Mouse (Mus musculus): Measurements from ENCODE around the gene Pla2g4d.
"Not testable (repeated sequence)": the region's sequence is repeated elsewhere in the genome, so short reads cannot be mapped to it uniquely, and the experiment has no call there.

Pla2g4d gene

DNA sequence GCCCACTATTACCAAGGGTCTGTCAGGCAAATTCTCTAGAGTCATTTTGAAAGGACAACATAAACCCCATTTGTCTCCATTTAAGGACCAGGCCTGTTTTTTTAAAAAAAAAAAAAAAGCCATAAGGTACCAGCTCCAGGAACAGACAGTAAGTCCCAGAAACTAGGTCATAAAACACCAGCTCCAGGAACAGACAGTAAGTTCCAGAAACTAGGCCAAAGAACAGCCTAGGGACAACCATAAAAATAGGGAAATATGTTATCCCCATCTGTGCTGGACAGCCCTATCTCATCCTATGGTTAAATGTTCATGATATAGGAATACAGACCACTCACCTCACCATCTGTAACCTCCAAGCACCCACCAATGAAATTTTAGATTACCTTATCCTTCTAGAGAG is 32.7 kb downstream of the Pla2g4d start:
- DNase-seq, result no peak

DNA sequence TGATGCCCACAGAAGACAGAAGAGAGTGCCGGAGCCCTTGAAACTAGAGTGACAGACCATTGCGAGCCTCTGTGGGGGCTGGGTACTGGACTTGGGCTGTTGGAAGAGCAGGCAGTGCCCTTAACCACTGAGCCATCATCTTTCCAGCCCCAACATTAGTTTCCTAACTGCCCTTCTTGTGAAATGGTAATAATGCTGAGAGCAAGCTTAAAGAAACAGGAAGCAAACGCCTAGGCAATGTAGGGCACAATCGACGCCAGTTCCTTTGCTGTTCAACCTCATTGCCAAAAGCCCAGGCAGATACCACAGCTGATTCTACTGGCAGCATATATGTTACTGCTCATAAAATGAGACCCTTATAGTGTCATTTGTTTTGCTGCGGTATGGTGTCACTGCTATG is 36.4 kb downstream of the Pla2g4d start:
- DNase-seq, result no peak

DNA sequence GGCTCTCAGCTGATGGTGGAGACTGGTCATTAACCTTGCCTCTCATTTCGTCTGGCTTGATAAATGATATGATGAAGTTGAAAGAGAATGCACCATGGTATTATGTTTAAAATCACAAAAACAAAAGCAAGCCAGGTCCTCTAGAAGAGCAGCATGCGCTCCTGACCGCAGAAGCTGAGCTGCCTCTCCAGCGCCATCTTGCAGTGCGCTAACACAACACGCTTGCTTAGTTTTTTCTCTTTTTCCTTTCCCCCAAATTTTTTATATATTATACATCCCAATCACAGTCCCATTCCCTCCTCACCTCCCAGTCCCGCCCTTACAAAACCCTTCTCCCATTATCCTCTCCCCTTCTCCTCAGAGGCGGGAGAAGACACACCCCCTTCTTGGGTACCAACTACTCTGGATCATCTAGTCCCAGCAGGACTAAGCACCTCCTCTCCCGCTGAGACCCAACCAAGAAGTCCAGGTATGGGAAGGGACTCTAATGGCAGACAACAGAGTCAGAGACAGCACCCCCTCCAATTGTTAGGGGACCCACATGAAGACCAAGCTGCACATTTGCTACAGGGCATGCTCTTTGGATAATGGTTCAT is 43.5 kb downstream of the Pla2g4d start:
- peak; percentile 52 to 69 for DNase-seq

DNA sequence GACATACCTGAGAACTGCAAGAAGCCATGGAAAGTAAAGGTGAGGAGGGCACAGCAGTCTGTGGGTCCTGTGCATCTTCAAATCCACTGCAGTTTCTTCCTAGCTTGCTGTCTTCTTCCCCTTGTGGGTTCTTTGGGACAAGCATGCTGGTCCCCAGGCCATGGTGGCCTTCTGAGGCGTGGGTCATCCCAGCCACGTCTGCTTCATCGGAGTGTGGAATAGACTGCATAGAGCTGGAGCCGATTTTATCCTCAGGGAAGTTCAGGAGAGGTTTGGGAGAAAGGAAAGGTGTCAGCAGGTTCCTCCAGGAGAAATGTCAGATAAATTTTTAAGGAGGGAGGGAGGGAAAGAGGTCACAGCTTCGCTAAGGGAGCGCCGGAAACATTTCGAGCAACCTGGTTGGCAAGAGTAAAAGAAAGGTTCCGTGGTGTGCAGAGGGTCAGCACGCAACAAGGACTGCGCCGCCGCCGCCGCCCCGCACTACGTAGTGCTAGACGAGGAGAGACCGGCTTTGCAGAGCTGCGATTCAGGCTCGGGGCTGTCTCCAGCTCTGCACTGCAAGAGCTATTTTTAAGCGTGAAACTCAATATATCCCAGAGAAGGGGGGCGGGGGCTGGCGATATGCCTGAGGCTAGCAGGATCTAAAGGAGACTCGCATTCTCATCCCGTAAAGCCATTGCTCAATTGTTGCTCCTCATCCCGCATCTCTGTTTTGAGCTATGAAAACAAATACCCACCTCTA is 44.1 kb downstream of the Pla2g4d start, which contains the start of gene Pla2g4e:
Gene Pla2g4e, minus strand, starts transcription at position 657 of the 742 bp plus-strand sequence.
- DNase-seq, result peak; percentile 65 to 77

DNA sequence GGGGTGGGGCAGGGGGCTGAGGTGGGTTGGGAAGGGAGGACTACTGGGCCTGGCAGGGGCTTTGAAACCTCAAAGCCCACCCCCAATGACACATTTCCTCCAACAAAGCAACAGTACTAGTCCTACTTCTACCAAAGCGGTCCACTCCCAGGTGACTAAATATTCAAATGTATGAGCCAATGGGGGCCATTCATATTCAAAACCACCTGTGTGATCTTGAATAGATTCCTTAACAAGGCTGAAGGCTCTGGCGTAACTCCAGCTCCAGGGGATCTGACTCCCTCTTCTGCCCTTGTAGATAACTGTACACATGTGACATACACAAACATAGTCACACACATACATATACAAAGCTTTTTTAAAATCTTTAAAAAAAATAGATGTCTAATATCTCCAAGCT is 45.0 kb downstream of the Pla2g4d start:
- peak in 1 of 2 experiments; percentile 40 for DNase-seq

DNA sequence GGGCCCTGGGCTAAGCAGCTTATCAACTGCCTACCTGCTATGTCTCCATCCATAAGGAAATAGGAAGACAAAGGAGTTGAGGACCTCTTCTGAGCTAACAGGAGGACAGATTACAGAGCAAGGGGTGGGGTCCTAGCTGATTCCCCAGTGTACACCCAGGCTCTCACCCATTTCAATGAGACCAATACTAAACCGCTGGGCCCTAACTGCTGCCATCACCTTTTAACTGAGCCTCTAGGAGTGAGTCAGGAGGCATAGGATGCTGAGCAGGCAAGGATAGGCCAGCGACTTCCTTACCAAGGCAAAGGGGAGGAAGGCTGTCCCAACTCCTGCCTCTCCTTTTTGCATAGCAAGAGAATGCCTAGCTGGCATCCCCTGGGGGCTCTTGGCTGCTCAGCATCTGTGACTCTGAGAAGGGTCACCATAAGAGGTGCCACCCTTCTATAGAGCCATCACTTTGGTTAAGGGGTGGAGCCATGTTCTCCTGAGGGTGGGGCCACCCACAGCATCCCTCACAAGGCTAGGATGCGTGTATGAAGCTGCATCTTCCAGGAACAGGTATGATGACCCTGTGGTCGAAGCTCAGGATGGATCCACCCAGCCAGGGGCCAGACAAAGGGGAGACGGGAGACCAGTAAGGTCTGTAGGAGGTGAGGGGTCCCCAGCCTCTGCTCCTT is 46.1 kb downstream of the Pla2g4d start:
- peak; percentile 33 to 35 for DNase-seq

DNA sequence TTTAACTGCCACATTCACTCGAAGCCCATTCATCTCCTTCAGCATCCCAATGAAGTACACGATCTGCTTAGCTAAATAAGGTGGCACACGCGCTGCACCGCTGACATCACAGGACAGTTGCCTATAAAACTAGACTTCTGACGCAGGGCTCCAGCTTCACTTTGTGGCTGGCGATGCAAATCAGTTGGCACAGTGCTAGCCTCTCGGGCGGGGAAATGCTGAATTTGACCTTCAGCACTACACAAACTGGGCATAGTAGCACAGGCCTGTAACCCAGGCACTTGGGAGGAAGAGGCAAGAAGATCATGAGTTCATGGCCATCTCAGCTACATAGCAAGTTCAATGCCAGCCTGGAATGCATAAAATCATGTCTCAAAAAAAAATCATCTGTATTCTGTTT is 50.3 kb downstream of the Pla2g4d start:
- not testable (repeated sequence) for DNase-seq

DNA sequence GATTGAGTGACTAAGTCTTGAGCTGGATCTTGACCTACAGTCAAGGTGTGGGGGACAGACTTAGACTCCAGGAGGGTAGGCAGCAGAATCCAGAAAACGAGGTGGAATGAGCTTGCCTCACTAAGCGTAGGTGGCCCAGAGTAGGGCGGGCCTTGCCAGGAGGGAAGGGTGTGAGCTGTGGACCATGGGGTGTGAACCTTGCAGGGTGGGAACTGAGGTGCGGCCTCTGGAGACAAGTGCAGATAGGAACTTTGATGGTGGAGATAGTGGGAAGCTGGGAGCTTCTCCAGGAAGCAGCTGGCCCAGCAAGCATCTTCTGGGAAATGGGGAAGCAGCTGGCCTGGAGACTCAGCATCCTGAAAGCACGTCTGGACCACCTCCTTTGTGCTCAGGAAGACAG is 51.2 kb downstream of the Pla2g4d start:
- DNase-seq, result no peak

DNA sequence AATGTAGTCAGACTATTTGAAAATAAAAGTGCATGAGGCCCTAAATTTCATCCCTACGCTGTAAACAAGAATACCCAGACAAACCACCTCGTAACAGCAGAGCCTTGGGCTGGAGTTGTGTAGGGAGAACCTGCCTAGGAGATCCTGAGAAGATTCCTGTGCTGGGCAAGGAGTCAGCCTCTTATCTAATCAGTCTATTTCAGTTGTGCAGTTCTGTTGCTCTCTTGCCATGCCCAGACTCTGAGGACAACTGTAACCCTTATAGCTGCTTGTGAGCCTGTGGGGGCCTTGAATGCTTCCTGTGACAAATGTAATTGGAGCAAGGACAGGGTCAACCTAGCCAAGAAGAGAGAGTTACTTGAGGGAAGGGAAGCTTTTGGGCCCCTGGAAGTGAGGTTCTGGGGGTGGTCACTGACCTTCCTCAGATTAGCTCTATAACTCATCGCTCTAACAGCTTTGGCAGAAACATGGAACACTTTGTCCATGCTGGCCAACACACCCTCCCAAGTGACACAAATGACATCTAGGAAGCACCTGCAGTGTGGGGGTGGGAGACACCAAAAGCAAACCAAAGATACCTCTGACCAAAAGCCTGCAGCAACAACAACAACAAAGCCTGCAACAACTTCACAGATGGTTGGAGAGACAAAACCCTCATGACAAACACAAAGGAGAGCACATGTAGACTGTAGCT is 52.9 kb downstream of the Pla2g4d start:
- no peak for DNase-seq

DNA sequence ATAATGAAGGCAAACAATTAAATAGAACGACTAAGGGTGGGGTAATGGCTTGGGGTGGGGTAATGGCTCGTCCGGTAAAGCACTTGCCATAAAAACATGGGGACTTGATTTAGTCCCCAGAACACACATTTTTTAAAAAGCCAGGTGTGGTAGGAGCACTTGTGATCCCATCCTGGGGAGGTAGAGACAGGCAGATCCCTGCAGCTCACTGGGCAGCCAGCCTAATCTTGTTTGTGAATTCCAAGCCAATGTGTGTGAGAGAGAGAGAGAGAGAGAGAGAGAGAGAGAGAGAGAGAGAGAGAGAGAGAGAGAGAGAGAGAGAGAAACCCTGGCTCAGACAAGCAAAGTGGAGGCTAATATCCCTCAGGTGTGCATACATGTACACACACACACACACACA is 53.6 kb downstream of the Pla2g4d start:
- DNase-seq, result peak; percentile 33 to 69

DNA sequence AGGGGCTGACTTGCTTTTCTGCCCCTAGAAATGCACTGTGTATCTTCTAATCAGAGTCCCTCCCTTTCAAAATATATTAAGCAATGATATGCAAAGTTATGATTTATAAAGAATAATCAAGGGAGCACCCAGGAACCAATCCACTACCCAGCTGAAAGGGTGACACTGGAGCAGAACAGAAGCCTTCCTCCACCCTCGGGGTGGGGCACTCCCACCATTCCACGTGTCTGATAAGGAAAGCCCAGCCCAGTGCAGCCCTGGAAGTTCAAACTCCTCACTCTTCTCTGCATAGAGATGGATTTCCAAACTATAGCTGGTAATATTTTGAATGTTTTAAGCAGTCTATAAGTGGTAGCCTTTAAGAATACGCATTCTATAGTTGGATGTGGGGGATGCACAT is 57.4 kb downstream of the Pla2g4d start:
- DNase-seq, result no peak
